Mouse (Mus musculus): ENCODE results near the gene Rab12. TPM values are rescaled to one million over a fixed set of nuclear protein-coding genes. Genes with fewer than 3 reads are reported as not detected.
A peak's percentile ranks its signal among the peaks of the same experiment; 100 is the strongest.

The Rab12 gene
- polyA plus RNA-seq, 1 experiment from 2014 or later: 23.8 TPM

DNA sequence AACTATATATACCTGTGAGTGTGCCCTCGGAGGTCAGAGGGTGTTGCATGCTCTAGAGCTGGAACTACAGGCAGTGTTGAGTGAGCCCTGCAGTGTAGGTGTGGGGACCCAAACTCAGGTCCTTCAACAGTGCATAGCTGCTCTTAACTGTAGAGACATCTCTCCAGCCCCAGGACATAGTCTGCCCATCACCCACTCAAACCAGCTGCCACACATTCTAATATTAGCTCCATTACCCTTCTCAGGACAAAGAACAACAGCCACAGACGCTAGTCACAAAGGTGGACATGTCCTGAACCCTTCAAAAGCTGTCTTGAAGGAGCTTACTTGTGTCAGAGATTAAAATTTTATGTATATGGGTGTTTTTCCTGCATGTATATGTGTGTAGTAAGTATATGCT lies 15.3 kb downstream of the Rab12 start:
- Histone ChIP-seq H3K27ac (ENCODE audit: low read depth, low read length) (no peak overlapping the region), H3K4me1 (ENCODE audit: control insufficient read depth, insufficient read depth, low read depth, low read length) (no peaks in the 10 kb centered on the region; the same call in 1 of the 2 replicates), H3K36me3 (ENCODE audit: control insufficient read depth, insufficient read depth, low read length) (peaks cover 22% of the 10 kb centered on the region), H3K4me3 (ENCODE audit: low read length) (no peak overlapping the region), H3K9me3 (ENCODE audit: control insufficient read depth, low read length) (no peaks in the 10 kb centered on the region), H3K9ac (ENCODE audit: low read depth, low read length) (no peak overlapping the region), H3K4me2 (ENCODE audit: low read length) (no peak overlapping the region), H3K27me3 (replicated peaks; ENCODE audit: control insufficient read depth, insufficient read depth, low read length) (no peaks in the 10 kb centered on the region)
- no peak for ATAC-seq
- WGBS: 88% methylated on average over 2 of the region's 2 CpGs

GRCm38 (mm10) chr17:66503466-66503865 lies 16.1 kb downstream of the Rab12 start:
- ATAC-seq: peak; percentile 68; the same call in 1 of the 2 replicates
- Histone ChIP-seq H3K4me1 (ENCODE audit: control insufficient read depth, insufficient read depth, low read depth, low read length) (no peaks in the 10 kb centered on the region; the same call in 1 of the 2 replicates), H3K27me3 (replicated peaks; ENCODE audit: control insufficient read depth, insufficient read depth, low read length) (no peaks in the 10 kb centered on the region), H3K9me3 (ENCODE audit: control insufficient read depth, low read length) (no peaks in the 10 kb centered on the region), H3K4me3 (ENCODE audit: low read length) (no peak overlapping the region), H3K4me2 (ENCODE audit: low read length) (no peak overlapping the region), H3K27ac (ENCODE audit: low read depth, low read length) (no peak overlapping the region), H3K9ac (ENCODE audit: low read depth, low read length) (no peak overlapping the region), H3K36me3 (ENCODE audit: control insufficient read depth, insufficient read depth, low read length) (peaks cover 24% of the 10 kb centered on the region)
- WGBS: 62% methylated on average over 9 of the region's 9 CpGs

DNA sequence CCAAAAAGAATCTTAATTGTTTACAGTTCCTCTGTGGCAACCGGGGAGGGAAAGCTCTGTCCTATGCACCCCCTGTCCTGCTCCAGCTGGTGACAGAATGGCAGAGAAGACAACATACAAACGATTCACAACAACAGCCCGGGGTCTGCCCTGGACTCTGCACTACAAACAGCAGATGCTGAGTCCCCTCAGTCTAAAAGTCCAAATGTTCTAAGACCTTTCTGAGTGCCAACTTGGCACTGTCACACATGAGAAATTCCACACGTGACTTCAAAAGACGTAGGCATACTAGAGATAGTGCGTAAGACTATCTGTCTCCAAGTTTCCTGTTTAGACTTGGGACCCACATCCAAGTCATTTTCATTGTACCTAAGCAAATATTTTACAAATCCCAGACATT lies 16.7 kb downstream of the Rab12 start:
- ATAC-seq: no peak
- Histone ChIP-seq H3K9ac (ENCODE audit: low read depth, low read length) (no peak overlapping the region), H3K4me1 (ENCODE audit: control insufficient read depth, insufficient read depth, low read depth, low read length) (no peaks in the 10 kb centered on the region; the same call in 1 of the 2 replicates), H3K36me3 (ENCODE audit: control insufficient read depth, insufficient read depth, low read length) (peaks cover 28% of the 10 kb centered on the region), H3K9me3 (ENCODE audit: control insufficient read depth, low read length) (no peaks in the 10 kb centered on the region), H3K4me2 (ENCODE audit: low read length) (no peak overlapping the region), H3K4me3 (ENCODE audit: low read length) (no peak overlapping the region), H3K27me3 (replicated peaks; ENCODE audit: control insufficient read depth, insufficient read depth, low read length) (no peaks in the 10 kb centered on the region), H3K27ac (ENCODE audit: low read depth, low read length) (no peak overlapping the region)
- 77% methylated on average over 6 of the region's 6 CpGs for WGBS

DNA sequence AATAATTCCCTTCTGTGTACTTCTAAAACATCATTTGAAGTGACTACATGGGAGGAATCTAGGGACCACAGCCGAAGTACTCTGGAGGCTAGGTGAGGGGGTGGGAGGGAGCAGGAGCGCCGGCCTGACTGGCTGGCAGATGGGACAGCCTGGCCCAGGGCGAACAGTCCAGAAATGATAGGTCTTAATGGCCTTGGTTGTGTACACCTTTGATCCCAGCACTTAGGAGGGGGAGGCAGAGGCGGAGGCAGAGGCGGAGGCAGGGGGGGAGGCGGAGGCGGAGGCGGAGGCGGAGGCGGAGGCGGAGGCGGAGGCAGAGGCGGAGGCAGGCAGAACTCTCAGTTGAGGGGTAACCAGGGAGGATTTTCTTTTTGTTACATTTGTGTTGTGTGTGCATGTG lies 20.9 kb downstream of the Rab12 start:
- ATAC-seq: no peak
- WGBS: 94% methylated on average over 14 of the region's 14 CpGs
- peaks cover 48% of the 10 kb centered on the region for H3K36me3 ChIP-seq (ENCODE audit: control insufficient read depth, insufficient read depth, low read length)
- H3K4me3 ChIP-seq (ENCODE audit: low read length): no peak overlapping the region
- H3K27ac ChIP-seq (ENCODE audit: low read depth, low read length): no peak overlapping the region
- no peaks in the 10 kb centered on the region for H3K4me1 ChIP-seq (ENCODE audit: control insufficient read depth, insufficient read depth, low read depth, low read length)
- no peak overlapping the region for H3K4me2 ChIP-seq (ENCODE audit: low read length)
- no peaks in the 10 kb centered on the region for H3K27me3 ChIP-seq (replicated peaks; ENCODE audit: control insufficient read depth, insufficient read depth, low read length)
- no peaks in the 10 kb centered on the region for H3K9me3 ChIP-seq (ENCODE audit: control insufficient read depth, low read length)
- no peak overlapping the region for H3K9ac ChIP-seq (ENCODE audit: low read depth, low read length)

DNA sequence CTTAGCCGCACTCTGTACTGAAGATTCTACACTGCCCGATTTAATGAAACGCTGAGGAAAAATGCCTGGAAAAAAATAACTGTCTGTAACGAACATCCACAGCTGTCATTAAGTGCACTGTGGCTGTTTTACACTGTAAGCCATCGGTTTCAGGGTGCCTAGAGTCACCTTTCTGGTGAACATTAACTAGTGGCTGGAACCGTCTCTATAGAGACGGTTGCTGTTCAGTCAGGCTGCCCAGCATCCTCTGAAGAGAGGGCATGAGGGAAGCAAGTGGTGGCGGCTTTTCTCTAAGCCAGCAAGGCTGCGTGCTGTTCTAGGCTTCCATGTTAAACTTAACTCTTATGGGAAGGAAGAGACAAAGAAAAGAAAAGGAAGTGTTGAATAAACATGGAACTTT lies 22.9 kb downstream of the Rab12 start:
- Histone ChIP-seq H3K9me3 (ENCODE audit: control insufficient read depth, low read length) (no peaks in the 10 kb centered on the region), H3K4me1 (ENCODE audit: control insufficient read depth, insufficient read depth, low read depth, low read length) (no peaks in the 10 kb centered on the region), H3K27me3 (replicated peaks; ENCODE audit: control insufficient read depth, insufficient read depth, low read length) (no peaks in the 10 kb centered on the region), H3K36me3 (ENCODE audit: control insufficient read depth, insufficient read depth, low read length) (peaks cover 48% of the 10 kb centered on the region), H3K27ac (ENCODE audit: low read depth, low read length) (no peak overlapping the region), H3K4me2 (ENCODE audit: low read length) (no peak overlapping the region), H3K9ac (ENCODE audit: low read depth, low read length) (no peak overlapping the region), H3K4me3 (ENCODE audit: low read length) (no peak overlapping the region)
- no peak for ATAC-seq
- WGBS: 90% methylated on average over 9 of the region's 9 CpGs

GRCm38 (mm10) chr17:66490022-66490601 lies 29.4 kb downstream of the Rab12 start:
- Histone ChIP-seq H3K9ac (ENCODE audit: low read depth, low read length) (no peak overlapping the region; the same call in 1 of the 2 replicates), H3K4me2 (ENCODE audit: low read length) (no peak overlapping the region), H3K27me3 (replicated peaks; ENCODE audit: control insufficient read depth, insufficient read depth, low read length) (no peaks in the 10 kb centered on the region), H3K36me3 (ENCODE audit: control insufficient read depth, insufficient read depth, low read length) (peaks cover 9% of the 10 kb centered on the region), H3K4me1 (ENCODE audit: control insufficient read depth, insufficient read depth, low read depth, low read length) (no peaks in the 10 kb centered on the region), H3K27ac (ENCODE audit: low read depth, low read length) (no peak overlapping the region), H3K4me3 (ENCODE audit: low read length) (no peak overlapping the region), H3K9me3 (ENCODE audit: control insufficient read depth, low read length) (no peaks in the 10 kb centered on the region)
- ATAC-seq: peak; percentile 46
- WGBS: 44% methylated on average over 10 of the region's 10 CpGs

DNA sequence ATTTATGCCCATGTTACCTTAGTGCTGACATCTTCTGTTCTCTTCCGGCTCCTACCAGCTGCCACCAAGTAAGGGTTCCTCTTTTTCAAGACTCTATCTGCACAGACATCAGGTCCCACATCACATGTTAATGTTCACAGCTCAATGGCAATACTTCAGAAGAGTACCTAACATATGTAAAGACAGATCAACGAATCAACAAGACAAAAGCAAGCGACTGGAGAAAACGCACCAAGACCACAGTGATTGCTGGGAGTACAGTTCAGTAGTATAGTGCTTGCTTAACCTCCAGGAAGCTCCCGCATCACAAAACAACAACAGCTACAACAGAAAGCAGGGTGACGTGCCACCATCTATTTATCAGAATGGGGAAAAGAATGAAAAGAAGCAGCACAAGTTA lies 33.0 kb downstream of the Rab12 start:
- H3K4me2 ChIP-seq (ENCODE audit: low read length): no peak overlapping the region
- no peak overlapping the region for H3K4me3 ChIP-seq (ENCODE audit: low read length)
- no peaks in the 10 kb centered on the region for H3K4me1 ChIP-seq (ENCODE audit: control insufficient read depth, insufficient read depth, low read depth, low read length)
- 90% methylated on average over 6 of the region's 6 CpGs for WGBS
- no peak for ATAC-seq
- H3K36me3 ChIP-seq (ENCODE audit: control insufficient read depth, insufficient read depth, low read length): no peaks in the 10 kb centered on the region
- H3K9ac ChIP-seq (ENCODE audit: low read depth, low read length): no peak overlapping the region
- no peak overlapping the region for H3K27ac ChIP-seq (ENCODE audit: low read depth, low read length)
- H3K27me3 ChIP-seq (replicated peaks; ENCODE audit: control insufficient read depth, insufficient read depth, low read length): no peaks in the 10 kb centered on the region
- no peaks in the 10 kb centered on the region for H3K9me3 ChIP-seq (ENCODE audit: control insufficient read depth, low read length)

- Histone ChIP-seq H3K4me2 (ENCODE audit: low read length) (0 out of 2 replicates have a peak overlapping the region, but pooled peaks have one; percentile 17), H3K36me3 (ENCODE audit: control insufficient read depth, insufficient read depth, low read length) (no peaks in the 10 kb centered on the region), H3K4me1 (ENCODE audit: control insufficient read depth, insufficient read depth, low read depth, low read length) (peaks cover 3% of the 10 kb centered on the region), H3K9ac (ENCODE audit: low read depth, low read length) (no peak overlapping the region), H3K27ac (ENCODE audit: low read depth, low read length) (no peak overlapping the region), H3K4me3 (ENCODE audit: low read length) (no peak overlapping the region), H3K27me3 (replicated peaks; ENCODE audit: control insufficient read depth, insufficient read depth, low read length) (no peaks in the 10 kb centered on the region), H3K9me3 (ENCODE audit: control insufficient read depth, low read length) (no peaks in the 10 kb centered on the region)
- ATAC-seq: 0 out of 2 replicates have a peak, but pooled peaks have one; percentile 28
- WGBS: 8% methylated on average over 11 of the region's 11 CpGs
Measured at GRCm38 (mm10) chr17:66485742-66486141, 33.8 kb downstream of the Rab12 start.

DNA sequence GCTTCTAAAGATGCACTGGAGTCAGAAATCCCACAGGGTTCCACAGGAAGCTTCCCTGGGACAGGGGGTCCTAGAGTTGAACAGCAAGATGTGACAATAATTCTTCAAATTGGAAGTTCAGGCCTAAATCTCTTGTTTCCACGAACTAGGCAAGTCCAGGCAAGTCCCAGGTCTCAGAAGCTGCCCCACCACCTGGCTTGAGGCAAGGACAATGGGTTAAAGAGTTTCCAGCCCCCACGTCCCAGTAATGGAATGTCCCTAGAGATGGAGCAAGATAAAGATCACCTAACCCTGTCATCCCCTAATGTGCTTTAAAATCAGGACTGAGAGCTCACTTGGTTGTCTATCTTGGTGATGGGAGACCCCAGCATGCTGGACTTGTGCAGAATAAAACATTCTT lies 34.6 kb downstream of the Rab12 start:
- WGBS: 66% methylated on average over 2 of the region's 2 CpGs
- H3K9me3 ChIP-seq (ENCODE audit: control insufficient read depth, low read length): no peaks in the 10 kb centered on the region
- H3K9ac ChIP-seq (ENCODE audit: low read depth, low read length): no peak overlapping the region

More for the DNA sequence above, 34.6 kb downstream of the Rab12 start:
- no peak overlapping the region for H3K4me2 ChIP-seq (ENCODE audit: low read length)
- no peak overlapping the region for H3K27ac ChIP-seq (ENCODE audit: low read depth, low read length)
- H3K27me3 ChIP-seq (replicated peaks; ENCODE audit: control insufficient read depth, insufficient read depth, low read length): no peaks in the 10 kb centered on the region
- no peak overlapping the region for H3K4me3 ChIP-seq (ENCODE audit: low read length)
- peaks cover 11% of the 10 kb centered on the region for H3K4me1 ChIP-seq (ENCODE audit: control insufficient read depth, insufficient read depth, low read depth, low read length)
- no peak for ATAC-seq
- no peaks in the 10 kb centered on the region for H3K36me3 ChIP-seq (ENCODE audit: control insufficient read depth, insufficient read depth, low read length)

All from hindbrain, embryonic 16.5 days (tissue).